Mouse (Mus musculus): ENCODE measurements at regions not wholly inside any gene's neighbourhood (a gene's known extent, or its start where the extent isn't known, plus 50 kb on each side); places are given as distances from the start of the nearest gene placed in this dataset.

- TF ChIP-seq CTCF (IDR thresholded peaks at IDR 0.05; ENCODE audit: low read depth) (no peak), EP300 (IDR thresholded peaks at IDR 0.05; ENCODE audit: low read depth) (no peak)
Observed at GRCm38 (mm10) chr4:153543900-153544648, 61.5 kb upstream of the Ajap1 start.

Measured in liver, postnatal 0 days (tissue).